Comparison of ENCODE assay signal across 11 mouse cellular contexts in genomic region chr5:103694094-103694493, GRCm38 (mm10). TPM values are rescaled to one million over a fixed set of nuclear protein-coding genes. Genes with fewer than 3 reads are reported as not detected.
DNase-seq lines count a peak whose midpoint lies in the region; ATAC-seq and TF ChIP-seq lines count a peak whose summit lies in the region.
"Had no signal": no experiment of that assay in that cellular context is flagged by ENCODE, and none has a peak within 500 bp of the region (broad histone marks: within the 10 kb centered on the region; RNA-seq: fewer than 3 reads in every experiment).

No protein-coding gene starts in this region.

- H3K4me3 ChIP-seq in embryonic facial prominence, embryonic 13.5 days = peak overlapping the region; percentile 61; the same call in 1 of the 2 replicates
- no peak overlapping the region for H3K4me3 ChIP-seq in embryonic facial prominence, embryonic 10.5 days
- peak overlapping the region; percentile 63; the same call in 1 of the 2 replicates for H3K4me3 ChIP-seq in kidney, postnatal 0 days (replicated peaks; ENCODE audit: low read depth, low read length)
- no peak overlapping the region for H3K4me3 ChIP-seq in ES-Bruce4 (ENCODE audit: low read depth, low read length)
- peak overlapping the region; percentile 73 for H3K4me3 ChIP-seq in liver, embryonic 16.5 days (ENCODE audit: low read depth, low read length)

- TF ChIP-seq POLR2A in ES-Bruce4 (IDR thresholded peaks at IDR 0.05; ENCODE audit: insufficient read depth, low read length) = no peak

- TF ChIP-seq CTCF in kidney, postnatal 0 days (IDR thresholded peaks at IDR 0.05; ENCODE audit: low read depth) = no peak
- TF ChIP-seq CTCF in ES-Bruce4 (IDR thresholded peaks at IDR 0.05; ENCODE audit: low read depth, low read length) = no peak

- H3K27ac ChIP-seq in embryonic facial prominence, embryonic 13.5 days = no peak overlapping the region
- H3K27ac ChIP-seq in embryonic facial prominence, embryonic 10.5 days (replicated peaks) = no peak overlapping the region
- no peak overlapping the region for H3K27ac ChIP-seq in kidney, postnatal 0 days
- H3K27ac ChIP-seq in ES-Bruce4 (ENCODE audit: insufficient read depth, low read length) = no peak overlapping the region
- H3K27ac ChIP-seq in liver, embryonic 16.5 days (ENCODE audit: low read length) = no peak overlapping the region
- H3K27ac ChIP-seq: hindbrain, embryonic 15.5 days had no signal

- peaks cover 25% of the 10 kb centered on the region for H3K4me1 ChIP-seq in embryonic facial prominence, embryonic 13.5 days
- H3K4me1 ChIP-seq in embryonic facial prominence, embryonic 10.5 days = peaks cover 31% of the 10 kb centered on the region
- H3K4me1 ChIP-seq in kidney, postnatal 0 days (replicated peaks; ENCODE audit: insufficient read depth, low read length) = 0 out of 2 replicates have a peak, but pooled peaks cover 5% of the 10 kb centered on the region
- H3K4me1 ChIP-seq in ES-Bruce4 (ENCODE audit: control insufficient read depth, insufficient read depth, low read length) = no peaks in the 10 kb centered on the region
- peaks cover 11% of the 10 kb centered on the region for H3K4me1 ChIP-seq in liver, embryonic 16.5 days (ENCODE audit: control insufficient read depth, low read depth, low read length)

- H3K36me3 ChIP-seq in embryonic facial prominence, embryonic 13.5 days = no peaks in the 10 kb centered on the region
- no peaks in the 10 kb centered on the region for H3K36me3 ChIP-seq in embryonic facial prominence, embryonic 10.5 days (replicated peaks)
- no peaks in the 10 kb centered on the region for H3K36me3 ChIP-seq in kidney, postnatal 0 days (ENCODE audit: insufficient read depth, low read length)
- H3K36me3 ChIP-seq in ES-Bruce4 (ENCODE audit: control insufficient read depth, insufficient read depth, low read length, poor library complexity, severe bottlenecking) = no peaks in the 10 kb centered on the region
- no peaks in the 10 kb centered on the region for H3K36me3 ChIP-seq in liver, embryonic 16.5 days (ENCODE audit: control insufficient read depth, insufficient read depth)
- H3K36me3 ChIP-seq: hindbrain, embryonic 15.5 days had no signal

- no peaks in the 10 kb centered on the region for H3K9me3 ChIP-seq in embryonic facial prominence, embryonic 13.5 days
- no peaks in the 10 kb centered on the region for H3K9me3 ChIP-seq in embryonic facial prominence, embryonic 10.5 days
- no peaks in the 10 kb centered on the region for H3K9me3 ChIP-seq in kidney, postnatal 0 days (replicated peaks; ENCODE audit: low read length)
- H3K9me3 ChIP-seq in ES-Bruce4 (replicated peaks; ENCODE audit: control insufficient read depth, insufficient read depth, low read length, poor library complexity, severe bottlenecking) = no peaks in the 10 kb centered on the region
- no peaks in the 10 kb centered on the region for H3K9me3 ChIP-seq in liver, embryonic 16.5 days (replicated peaks; ENCODE audit: control insufficient read depth, low read length)
- H3K9me3 ChIP-seq: hindbrain, embryonic 15.5 days had no signal

- ATAC-seq in embryonic facial prominence, embryonic 13.5 days (ENCODE audit: insufficient number of reproducible peaks, insufficient read depth, low FRiP score, low TSS enrichment, low read depth) = no peak
- no peak for ATAC-seq in kidney, postnatal 0 days (replicated peaks; ENCODE audit: low FRiP score, low read depth)
- no peak for ATAC-seq in liver, embryonic 16.5 days (ENCODE audit: low read depth)

- 48% methylated on average over 6 of the region's 6 CpGs for WGBS in embryonic facial prominence, embryonic 13.5 days
- 49% methylated on average over 6 of the region's 6 CpGs for WGBS in embryonic facial prominence, embryonic 10.5 days
- WGBS in kidney, postnatal 0 days = 53% methylated on average over 6 of the region's 6 CpGs
- WGBS in liver, embryonic 16.5 days (ENCODE audit: insufficient replicate concordance) = 42% methylated on average over 6 of the region's 6 CpGs

- no peak for TF ChIP-seq EP300 in ES-Bruce4 (IDR thresholded peaks at IDR 0.05; ENCODE audit: insufficient read depth, low read depth, low read length)

- 0 out of 2 replicates have a peak overlapping the region, but pooled peaks have one; percentile 99 for H3K4me2 ChIP-seq in embryonic facial prominence, embryonic 13.5 days
- H3K4me2 ChIP-seq in kidney, postnatal 0 days (ENCODE audit: low read length) = peak overlapping the region; percentile 100
- H3K4me2 ChIP-seq in liver, embryonic 16.5 days (ENCODE audit: low read depth, low read length) = peak overlapping the region; percentile 97; the same call in 1 of the 2 replicates

- H3K27me3 ChIP-seq in embryonic facial prominence, embryonic 13.5 days = peaks cover 25% of the 10 kb centered on the region
- peaks cover 43% of the 10 kb centered on the region for H3K27me3 ChIP-seq in embryonic facial prominence, embryonic 10.5 days (replicated peaks; ENCODE audit: low read depth, poor library complexity, severe bottlenecking)
- 0 out of 2 replicates have a peak, but pooled peaks cover 3% of the 10 kb centered on the region for H3K27me3 ChIP-seq in kidney, postnatal 0 days (ENCODE audit: insufficient read depth, low read length)
- no peaks in the 10 kb centered on the region for H3K27me3 ChIP-seq in ES-Bruce4 (ENCODE audit: control insufficient read depth, insufficient read depth, low read length, poor library complexity, severe bottlenecking)
- peaks cover 43% of the 10 kb centered on the region for H3K27me3 ChIP-seq in liver, embryonic 16.5 days (ENCODE audit: control insufficient read depth, insufficient read depth, low read depth, low read length)

- DNase-seq in embryonic facial prominence, embryonic 10.5 days (ENCODE audit: low spot score) = no peak
- no peak for DNase-seq in kidney, postnatal 0 days (ENCODE audit: low spot score)
- no peak for DNase-seq in kidney, adult 8-10 months
- no peak for DNase-seq in urinary bladder, postnatal 14 days (ENCODE audit: low spot score)
- DNase-seq in left cerebral cortex, adult 18-20 months (ENCODE audit: low spot score in 2 of 2) = no peak
- DNase-seq: adrenal gland, postnatal 10 days had no signal

- no peak overlapping the region for H3K9ac ChIP-seq in embryonic facial prominence, embryonic 13.5 days
- no peak overlapping the region for H3K9ac ChIP-seq in kidney, postnatal 0 days (ENCODE audit: low read depth, low read length)
- H3K9ac ChIP-seq in ES-Bruce4 (ENCODE audit: low read depth, poor library complexity, severe bottlenecking) = peak overlapping the region; percentile 18; the same call in 1 of the 2 replicates
- H3K9ac ChIP-seq in liver, embryonic 16.5 days (ENCODE audit: low read depth, low read length) = no peak overlapping the region
- H3K9ac ChIP-seq: hindbrain, embryonic 15.5 days had no signal

RNA-seq across cellular contexts. Expression of gene Aff1, which starts 1.9 kb away (rescaled TPM):
- 5.2 and 5.5 TPM in 2 replicates for polyA plus RNA-seq in embryonic facial prominence, embryonic 13.5 days (2015; fragmentation: Nextera tagmentation; extraction: Ambion mirVana)
- 4.0 and 5.5 TPM in 2 replicates for polyA plus RNA-seq in embryonic facial prominence, embryonic 10.5 days (2016; fragmentation: Nextera tagmentation; extraction: Ambion mirVana)
- 12.3 and 14.3 TPM in 2 replicates for polyA plus RNA-seq in kidney, postnatal 0 days (2015; fragmentation: Nextera tagmentation; extraction: Ambion mirVana)
- 23.3 and 26.4 TPM in 2 replicates for polyA plus RNA-seq in ES-Bruce4 (2011; ENCODE audit: insufficient read depth, insufficient read length, low read depth, missing spikeins)
- 13.5 and 17.7 TPM in 2 replicates for polyA plus RNA-seq in liver, embryonic 16.5 days (2015; fragmentation: Nextera tagmentation; extraction: Ambion mirVana)
- total RNA-seq in left cerebral cortex, adult 18-20 months (2021) = 10 to 100 TPM; 13.3 to 15.4 TPM

RNA-seq across cellular contexts. Expression of gene 1700016H13Rik, which starts 38.3 kb away (rescaled TPM):
- 0.30 and 0.41 TPM in 2 replicates for polyA plus RNA-seq in embryonic facial prominence, embryonic 13.5 days (2015; fragmentation: Nextera tagmentation; extraction: Ambion mirVana)
- polyA plus RNA-seq in embryonic facial prominence, embryonic 10.5 days (2016; fragmentation: Nextera tagmentation; extraction: Ambion mirVana) = 0.26 and 0.31 TPM in 2 replicates
- polyA plus RNA-seq in kidney, postnatal 0 days (2015; fragmentation: Nextera tagmentation; extraction: Ambion mirVana) = 0.11 and 0.20 TPM in 2 replicates
- polyA plus RNA-seq in ES-Bruce4 (2011; ENCODE audit: insufficient read depth, insufficient read length, low read depth, missing spikeins) = 0.46 TPM in 1 of 2 replicates, not detected in the other
- polyA plus RNA-seq in liver, embryonic 16.5 days (2015; fragmentation: Nextera tagmentation; extraction: Ambion mirVana) = 0.06 TPM in 1 of 2 replicates, not detected in the other
- not detected for total RNA-seq in left cerebral cortex, adult 18-20 months (2021)
- total RNA-seq: adrenal gland, postnatal 10 days; layer of hippocampus, postnatal 14 days had no signal

Comparison
In these comparisons a context has a peak if more than half of its experiments do, and no peak if none do; other contexts are left out.
1. H3K4me3 ChIP-seq: peak in embryonic facial prominence, embryonic 13.5 days (single experiment), kidney, postnatal 0 days (single experiment) and liver, embryonic 16.5 days (single experiment); none in embryonic facial prominence, embryonic 10.5 days (single experiment) and ES-Bruce4 (single experiment).
2. Peak in every context shown above with its lines, with median percentiles within 50 percentile points of each other: H3K4me2 ChIP-seq.